Mouse (Mus musculus) midbrain, embryonic 15.5 days (tissue): ENCODE measurements around the gene Anxa4. TPM values are rescaled to one million over a fixed set of nuclear protein-coding genes. Genes with fewer than 3 reads are reported as not detected.

Experiments
- ATAC-seq: fragments of 200-750 bp; cut with Nextera tagmentation; replicated peaks from 2 replicates; pipeline ENCODE4 v1.8.0; 2017; ENCODE audit warnings: moderate TSS enrichment
- H3K27ac ChIP-seq: fragments of 300-500 bp; sonication (generic); 2 replicates; pipeline ENCODE4 v1.5.1; 2015; ENCODE audit warnings: mild to moderate bottlenecking, inconsistent platforms
- H3K27me3 ChIP-seq: fragments of 300-500 bp; sonication (generic); replicated peaks from 2 replicates; pipeline ENCODE4 v1.6.1; 2015; ENCODE audit warnings: inconsistent platforms
- H3K36me3 ChIP-seq: fragments of 300-500 bp; sonication (generic); replicated peaks from 2 replicates; pipeline ENCODE4 v1.6.1; 2015; ENCODE audit warnings: inconsistent platforms
- H3K4me1 ChIP-seq: fragments of 300-500 bp; sonication (generic); 2 replicates; pipeline ENCODE4 v1.6.1; 2015; ENCODE audit warnings: inconsistent platforms
- H3K4me2 ChIP-seq: fragments of 300-500 bp; sonication (generic); 2 replicates; pipeline ENCODE4 v1.6.1; 2015; ENCODE audit warnings: inconsistent platforms, mild to moderate bottlenecking, moderate library complexity
- H3K4me3 ChIP-seq: fragments of 300-500 bp; sonication (generic); 2 replicates; pipeline ENCODE4 v1.5.1; 2015; ENCODE audit warnings: mild to moderate bottlenecking, inconsistent platforms
- H3K9ac ChIP-seq: fragments of 300-500 bp; sonication (generic); 2 replicates; pipeline ENCODE4 v1.6.1; 2015; ENCODE audit warnings: mild to moderate bottlenecking, inconsistent platforms
- H3K9me3 ChIP-seq: fragments of 300-500 bp; sonication (generic); 2 replicates; pipeline ENCODE4 v1.6.1; 2016; ENCODE audit warnings: inconsistent platforms
- WGBS: fragments of 180-500 bp; shearing (Covaris S2); methylation state at CpG from one replicate; pipeline ENCODE4 v1.1.7; 2015; ENCODE audit warnings: mixed read lengths; 5-methylcytosine and 5-hydroxymethylcytosine counted together
- polyA plus RNA-seq: library from polyadenylated mRNA; unstranded; fragments of >200 nt; fragmentation: Nextera tagmentation; extraction: Ambion mirVana; gene quantifications from 2 replicates; pipeline ENCODE4 v1.2.1, GENCODE M21; 2015

Gene Anxa4
- polyA plus RNA-seq, 1 experiment from 2014 or later, result 5.5 TPM

DNA sequence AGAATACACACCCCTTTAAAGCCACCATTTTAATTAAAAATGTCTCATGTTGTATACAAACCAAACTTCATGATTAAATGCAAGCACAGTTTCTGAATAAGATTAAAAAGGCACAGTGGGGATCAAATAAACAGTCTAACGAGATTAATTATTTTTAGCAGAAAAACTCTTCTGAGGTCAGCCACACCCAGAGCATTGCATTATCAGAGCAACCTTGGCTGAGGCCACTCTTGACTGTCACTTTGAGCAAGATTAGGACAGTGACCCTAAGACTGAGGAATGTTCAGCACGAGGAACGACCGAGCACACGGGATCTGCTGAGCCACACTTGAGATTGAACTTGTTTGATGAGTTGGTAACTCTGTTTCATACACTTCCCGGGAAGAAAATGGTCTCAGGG lies 56.6 kb downstream of the Anxa4 start:
- Histone ChIP-seq H3K27me3 (no peaks in the 10 kb centered on the region), H3K4me2 (no peak overlapping the region), H3K36me3 (no peaks in the 10 kb centered on the region), H3K4me1 (peaks cover 11% of the 10 kb centered on the region), H3K27ac (no peak overlapping the region), H3K9ac (no peak overlapping the region), H3K9me3 (no peaks in the 10 kb centered on the region), H3K4me3 (no peak overlapping the region)
- WGBS, result 84% methylated on average over 6 of the region's 6 CpGs
- no peak for ATAC-seq

DNA sequence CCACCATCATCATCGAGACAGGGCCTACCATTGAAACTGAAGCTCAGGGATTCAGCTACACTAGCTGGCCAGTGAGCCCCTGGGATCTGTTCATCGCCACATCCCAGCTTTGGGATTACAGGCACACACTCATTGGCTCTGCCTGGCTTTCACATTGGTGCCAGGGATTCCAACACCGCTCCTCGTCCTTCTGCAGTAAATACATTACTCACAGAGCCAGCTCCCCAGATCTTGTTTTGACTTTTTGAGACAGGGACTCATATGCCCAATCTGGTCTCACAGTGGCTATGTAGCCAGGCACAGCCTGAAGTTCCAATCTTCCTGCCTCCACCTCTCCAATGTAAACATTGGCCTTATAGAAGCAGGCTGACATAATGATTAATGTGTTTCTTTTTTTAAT lies 57.1 kb downstream of the Anxa4 start:
- no peak overlapping the region for H3K4me3 ChIP-seq
- H3K27me3 ChIP-seq, result no peaks in the 10 kb centered on the region
- H3K27ac ChIP-seq, result no peak overlapping the region
- no peaks in the 10 kb centered on the region for H3K9me3 ChIP-seq
- H3K9ac ChIP-seq, result no peak overlapping the region
- H3K4me2 ChIP-seq, result no peak overlapping the region
- no peaks in the 10 kb centered on the region for H3K36me3 ChIP-seq
- WGBS, result 92% methylated on average over 4 of the region's 4 CpGs
- H3K4me1 ChIP-seq, result peaks cover 15% of the 10 kb centered on the region
- ATAC-seq, result no peak

- Histone ChIP-seq H3K27me3 (no peaks in the 10 kb centered on the region), H3K36me3 (no peaks in the 10 kb centered on the region), H3K4me2 (peak within 1 kb of the TSS; percentile 82), H3K4me1 (peaks cover 30% of the 10 kb centered on the region), H3K9ac (peak within 1 kb of the TSS; percentile 89), H3K27ac (peak within 1 kb of the TSS; percentile 95), H3K9me3 (no peaks in the 10 kb centered on the region), H3K4me3 (peak within 1 kb of the TSS; percentile 90)
- ATAC-seq, result peak; percentile 94
- WGBS, result under 1% methylated on average over 52 of the region's 59 CpGs
Measured at GRCm38 (mm10) chr6:86733183-86733876, 60.1 kb downstream of the Anxa4 start, which contains the start of gene Gmcl1. Gmcl1 (minus strand) TSS chr6:86733383.

DNA sequence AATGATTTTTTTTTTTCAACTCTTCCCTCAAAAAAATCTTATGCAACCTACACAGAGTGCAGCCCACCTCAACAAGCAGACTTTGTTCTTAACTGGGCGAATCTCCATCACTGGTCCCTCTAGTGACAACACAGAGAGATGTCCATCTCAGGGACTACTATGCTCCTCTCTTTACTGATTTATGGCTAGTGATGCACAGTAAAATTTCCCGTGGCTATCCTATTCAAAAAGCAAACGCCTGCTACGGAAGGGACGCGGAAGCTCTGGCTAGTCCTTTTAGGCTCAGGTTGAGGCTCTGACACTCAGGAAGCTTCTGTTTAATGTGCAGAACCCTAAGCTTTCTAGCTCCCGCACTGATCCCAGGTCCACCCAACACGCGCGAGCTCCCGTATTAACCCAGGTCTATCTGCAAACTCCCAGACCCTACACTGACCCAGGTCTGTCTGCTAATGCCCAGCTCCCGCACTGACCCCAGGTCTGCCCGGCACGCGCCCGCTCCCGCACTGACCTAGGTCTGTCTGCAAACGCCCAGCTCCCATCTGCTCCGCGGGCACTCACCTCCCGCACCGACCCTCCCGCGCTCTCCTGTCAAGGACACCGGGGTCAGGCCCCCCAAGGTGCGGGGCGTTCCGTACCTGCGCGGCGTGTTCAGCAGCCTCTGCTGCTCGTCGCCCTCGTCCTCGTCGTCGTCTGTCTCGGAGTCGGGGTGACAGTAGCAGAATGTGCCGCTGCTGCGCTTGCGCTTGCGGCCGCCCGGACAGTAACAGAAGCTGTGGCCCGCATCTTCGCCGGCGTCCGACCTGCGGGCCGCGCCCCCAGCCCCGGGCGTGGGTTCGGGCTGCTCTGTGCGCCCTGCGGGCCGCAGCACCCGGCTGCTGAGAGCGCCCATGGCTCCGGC lies 60.9 kb downstream of the Anxa4 start:
- H3K27ac ChIP-seq, result peak overlapping the region; percentile 95
- no peaks in the 10 kb centered on the region for H3K27me3 ChIP-seq
- H3K9me3 ChIP-seq, result no peaks in the 10 kb centered on the region
- peak overlapping the region; percentile 89 for H3K9ac ChIP-seq
- peak overlapping the region; percentile 90 for H3K4me3 ChIP-seq
- no peaks in the 10 kb centered on the region for H3K36me3 ChIP-seq
- WGBS, result under 1% methylated on average over 62 of the region's 62 CpGs
- peak overlapping the region; percentile 82 for H3K4me2 ChIP-seq
- H3K4me1 ChIP-seq, result peaks cover 30% of the 10 kb centered on the region
- ATAC-seq, result peak; percentile 83

GRCm38 (mm10) chr6:86728711-86729110 lies 64.7 kb downstream of the Anxa4 start:
- ATAC-seq, result no peak
- Histone ChIP-seq H3K27me3 (no peaks in the 10 kb centered on the region), H3K4me2 (no peak overlapping the region), H3K36me3 (no peaks in the 10 kb centered on the region), H3K4me3 (no peak overlapping the region), H3K4me1 (peaks cover 23% of the 10 kb centered on the region), H3K27ac (no peak overlapping the region), H3K9me3 (no peaks in the 10 kb centered on the region), H3K9ac (no peak overlapping the region)
- WGBS, result 95% methylated on average over 5 of the region's 5 CpGs

GRCm38 (mm10) chr6:86721977-86722376 lies 71.4 kb downstream of the Anxa4 start:
- H3K9ac ChIP-seq, result no peak overlapping the region
- H3K9me3 ChIP-seq, result no peaks in the 10 kb centered on the region
- WGBS, result 70% methylated on average over 3 of the region's 3 CpGs
- no peaks in the 10 kb centered on the region for H3K4me1 ChIP-seq
- no peaks in the 10 kb centered on the region for H3K27me3 ChIP-seq
- no peak overlapping the region for H3K4me3 ChIP-seq
- H3K27ac ChIP-seq, result no peak overlapping the region
- ATAC-seq, result no peak
- peaks cover 14% of the 10 kb centered on the region; the same call in 1 of the 2 replicates for H3K36me3 ChIP-seq
- no peak overlapping the region for H3K4me2 ChIP-seq

DNA sequence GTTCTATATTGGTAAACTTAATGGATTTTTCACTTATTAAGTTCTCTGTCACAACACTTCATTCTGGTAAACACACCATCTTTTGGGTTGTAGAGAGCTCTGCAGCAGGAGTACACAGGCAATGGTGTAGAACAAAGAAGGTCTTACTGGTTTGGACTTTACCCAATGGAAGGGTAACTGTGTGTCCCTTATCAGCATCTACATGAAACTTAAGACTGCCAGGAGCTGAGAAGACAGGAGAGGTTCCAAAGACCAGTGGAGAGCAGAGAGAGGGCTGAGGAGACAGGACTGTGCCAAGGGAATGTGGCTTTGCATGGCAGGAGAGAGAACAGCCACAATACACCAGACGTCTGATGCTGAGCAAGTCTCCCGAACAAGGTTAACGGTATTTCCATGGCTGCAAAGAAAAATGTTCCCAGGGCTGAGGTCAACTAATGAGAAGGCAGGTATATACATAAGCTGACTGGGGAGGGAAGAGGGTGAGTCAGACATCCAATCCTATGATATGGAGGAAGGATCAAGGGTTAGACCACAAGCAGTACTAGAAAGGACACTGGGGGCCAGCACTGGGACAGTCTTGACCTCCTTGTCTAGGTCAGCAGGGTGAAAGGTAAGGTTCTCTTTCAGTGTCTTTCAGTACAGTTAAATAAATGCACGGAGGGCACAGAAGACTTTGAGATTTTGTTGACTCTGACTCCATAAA lies 85.2 kb downstream of the Anxa4 start:
- Histone ChIP-seq H3K9ac (no peak overlapping the region), H3K9me3 (no peaks in the 10 kb centered on the region), H3K36me3 (peaks cover 43% of the 10 kb centered on the region), H3K27me3 (no peaks in the 10 kb centered on the region), H3K4me1 (no peaks in the 10 kb centered on the region), H3K27ac (no peak overlapping the region), H3K4me3 (no peak overlapping the region), H3K4me2 (no peak overlapping the region)
- 86% methylated on average over 4 of the region's 4 CpGs for WGBS
- ATAC-seq, result no peak

- no peaks in the 10 kb centered on the region for H3K9me3 ChIP-seq
- no peak for ATAC-seq
- 93% methylated on average over 9 of the region's 9 CpGs for WGBS
- no peak overlapping the region for H3K4me3 ChIP-seq
- no peak overlapping the region for H3K4me2 ChIP-seq
- H3K36me3 ChIP-seq, result peaks cover 70% of the 10 kb centered on the region
- H3K27me3 ChIP-seq, result no peaks in the 10 kb centered on the region
- H3K9ac ChIP-seq, result no peak overlapping the region
- H3K27ac ChIP-seq, result no peak overlapping the region
- no peaks in the 10 kb centered on the region for H3K4me1 ChIP-seq
Measured at GRCm38 (mm10) chr6:86702577-86702976, 90.8 kb downstream of the Anxa4 start.

- Histone ChIP-seq H3K4me2 (no peak overlapping the region), H3K9ac (no peak overlapping the region), H3K27me3 (no peaks in the 10 kb centered on the region), H3K36me3 (peaks cover 60% of the 10 kb centered on the region), H3K27ac (no peak overlapping the region), H3K4me1 (no peaks in the 10 kb centered on the region), H3K4me3 (no peak overlapping the region), H3K9me3 (no peaks in the 10 kb centered on the region)
- 89% methylated on average over 6 of the region's 6 CpGs for WGBS
- ATAC-seq, result no peak
Measured at GRCm38 (mm10) chr6:86697903-86698302, 95.5 kb downstream of the Anxa4 start.

DNA sequence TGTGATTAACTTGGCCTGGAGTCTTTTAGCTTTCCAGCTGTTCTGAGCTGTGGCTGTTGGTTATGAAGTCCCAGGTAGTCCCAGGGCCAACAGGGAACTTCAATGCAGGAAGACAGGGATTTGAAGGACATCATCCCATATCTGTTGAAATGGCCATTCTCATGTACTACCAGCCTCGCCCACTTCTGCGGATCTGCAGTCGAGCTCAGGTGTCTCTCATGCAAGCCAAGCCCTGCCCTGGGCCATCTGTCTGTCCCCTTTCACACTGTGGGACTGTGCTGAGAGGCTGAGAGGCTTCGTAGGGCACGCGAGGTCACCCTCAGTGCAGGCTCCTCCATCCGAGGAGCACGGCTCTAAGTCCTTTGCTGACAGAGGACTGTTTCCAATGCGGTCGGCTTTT lies 97.2 kb downstream of the Anxa4 start:
- H3K9me3 ChIP-seq, result no peaks in the 10 kb centered on the region
- no peak overlapping the region for H3K27ac ChIP-seq
- H3K4me3 ChIP-seq, result no peak overlapping the region
- H3K9ac ChIP-seq, result no peak overlapping the region
- no peaks in the 10 kb centered on the region for H3K4me1 ChIP-seq
- 87% methylated on average over 10 of the region's 10 CpGs for WGBS
- no peaks in the 10 kb centered on the region for H3K27me3 ChIP-seq
- H3K36me3 ChIP-seq, result peaks cover 51% of the 10 kb centered on the region
- no peak for ATAC-seq
- H3K4me2 ChIP-seq, result no peak overlapping the region

DNA sequence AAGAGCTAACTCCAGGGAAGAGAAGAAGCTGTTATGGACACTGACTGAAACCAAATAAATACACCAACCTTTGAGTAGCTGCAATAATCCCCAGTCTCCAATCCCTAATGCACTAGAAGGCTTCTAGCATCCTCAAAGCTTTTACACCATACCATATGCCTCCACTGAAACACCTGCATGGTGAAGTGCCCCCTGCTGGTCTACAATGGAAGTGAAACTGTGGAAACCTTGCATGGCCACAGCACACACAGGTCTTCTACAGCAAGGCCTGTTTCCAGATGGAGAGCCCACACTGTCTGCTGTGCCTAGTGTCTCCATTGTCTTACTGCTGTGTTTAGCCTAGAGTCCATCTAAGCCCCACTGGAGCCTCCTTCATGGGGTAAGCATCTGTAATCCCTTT lies 98.9 kb downstream of the Anxa4 start:
- Histone ChIP-seq H3K9ac (no peak overlapping the region), H3K27ac (no peak overlapping the region), H3K9me3 (no peaks in the 10 kb centered on the region), H3K4me2 (no peak overlapping the region), H3K4me1 (no peaks in the 10 kb centered on the region), H3K4me3 (no peak overlapping the region), H3K36me3 (peaks cover 49% of the 10 kb centered on the region), H3K27me3 (no peaks in the 10 kb centered on the region)
- ATAC-seq, result no peak

GRCm38 (mm10) chr6:86689671-86690070 lies 103.7 kb downstream of the Anxa4 start:
- Histone ChIP-seq H3K27ac (no peak overlapping the region), H3K27me3 (no peaks in the 10 kb centered on the region), H3K4me2 (no peak overlapping the region), H3K4me3 (no peak overlapping the region), H3K4me1 (peaks cover 3% of the 10 kb centered on the region; the same call in 1 of the 2 replicates), H3K9ac (no peak overlapping the region), H3K36me3 (peaks cover 34% of the 10 kb centered on the region; the same call in 1 of the 2 replicates), H3K9me3 (no peaks in the 10 kb centered on the region)
- ATAC-seq, result no peak
- 94% methylated on average over 3 of the region's 3 CpGs for WGBS
